Mouse (Mus musculus): ENCODE measurements at regions not wholly inside any gene's neighbourhood (a gene's known extent, or its start where the extent isn't known, plus 50 kb on each side); places are given as distances from the start of the nearest gene placed in this dataset.

DNA sequence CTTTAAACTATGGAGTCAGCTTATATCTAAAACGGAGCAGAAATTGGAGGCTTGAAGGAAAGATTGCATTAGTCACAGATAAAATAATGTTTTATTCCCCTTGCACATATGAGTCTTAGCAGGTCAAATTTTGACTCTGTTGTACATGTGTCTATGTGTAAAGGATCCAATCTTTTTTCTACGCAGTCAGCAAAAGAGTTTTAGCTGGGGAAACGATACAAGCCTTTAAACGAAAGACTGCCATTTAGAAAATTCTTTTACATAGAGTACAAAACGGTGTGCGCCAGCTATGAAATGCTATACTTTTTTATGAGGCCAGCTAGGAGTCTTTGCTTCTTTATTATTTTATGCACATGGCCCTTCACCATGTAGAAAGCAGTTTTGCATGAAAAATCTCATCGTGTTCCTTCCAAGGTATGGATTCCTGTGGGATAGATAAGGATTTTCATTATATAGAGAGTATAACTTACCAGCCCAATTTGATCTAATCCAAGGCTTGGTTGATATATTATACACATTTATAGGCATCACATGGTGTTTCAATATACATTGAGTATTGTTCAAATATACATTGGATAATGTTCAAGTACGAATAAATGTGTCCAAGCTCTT lies 116.0 kb upstream of the Thumpd2 start:
- DNase-seq, result no peak

GRCm38 (mm10) chr17:81176306-81176705 lies 111.4 kb upstream of the Thumpd2 start:
- DNase-seq, result no peak

DNA sequence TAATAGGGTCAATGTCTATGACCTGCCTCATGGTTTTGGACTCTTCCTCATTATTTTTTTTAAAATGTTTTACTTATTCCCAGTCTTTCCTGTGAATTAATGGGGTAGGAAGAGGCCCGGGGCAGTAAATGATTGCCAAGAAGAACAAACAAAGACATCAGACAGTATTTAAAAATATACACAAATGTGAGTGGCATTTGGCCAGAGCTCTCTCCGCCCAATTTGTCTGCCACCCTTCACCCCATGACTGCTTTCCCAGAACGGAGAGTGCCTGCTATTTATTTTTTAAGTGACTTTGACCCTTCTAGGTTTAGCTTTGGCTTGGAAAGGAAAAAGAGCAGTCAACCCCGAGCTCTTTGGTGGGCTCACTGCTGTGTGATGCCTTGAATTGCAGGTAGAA lies 111.0 kb upstream of the Thumpd2 start:
- no peak for DNase-seq

DNA sequence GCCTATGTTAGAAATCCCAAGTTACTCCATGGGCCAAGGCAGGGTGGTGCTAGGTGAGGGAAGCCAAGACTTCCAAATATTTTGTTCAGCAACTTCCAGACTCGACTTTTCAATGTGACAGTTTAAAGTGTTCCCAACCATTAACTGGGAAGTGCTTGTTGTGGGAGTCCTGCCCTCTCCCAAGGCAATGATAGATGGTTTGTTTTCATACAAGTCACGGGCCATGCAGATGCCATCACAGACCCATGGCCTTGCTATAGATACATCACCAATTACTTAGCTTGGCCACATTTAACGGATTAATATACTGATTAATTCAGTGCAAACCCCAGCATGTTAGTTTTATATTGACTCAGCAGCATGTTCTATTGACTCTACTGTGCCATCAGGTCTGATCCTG lies 108.1 kb upstream of the Thumpd2 start:
- no peak for DNase-seq

DNA sequence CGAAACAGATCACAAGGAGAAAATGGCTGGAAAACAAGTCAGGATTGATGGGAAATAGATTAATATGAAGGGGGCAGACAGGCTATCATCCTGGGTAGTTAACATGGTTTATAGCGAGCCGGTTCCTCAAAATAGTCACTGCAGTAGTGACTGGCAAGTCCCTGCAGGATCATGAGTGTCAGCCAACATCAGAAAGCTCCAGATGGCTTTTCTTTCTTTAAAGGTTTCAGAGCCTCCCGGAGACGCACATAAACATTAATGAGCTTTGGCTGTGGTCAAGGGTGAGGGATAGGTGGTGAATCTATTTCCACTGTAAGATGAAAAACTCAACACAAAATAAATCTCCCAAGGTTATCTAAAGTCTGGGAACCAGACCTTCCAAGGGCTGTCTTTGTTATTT lies 104.2 kb upstream of the Thumpd2 start:
- DNase-seq, result no peak

DNA sequence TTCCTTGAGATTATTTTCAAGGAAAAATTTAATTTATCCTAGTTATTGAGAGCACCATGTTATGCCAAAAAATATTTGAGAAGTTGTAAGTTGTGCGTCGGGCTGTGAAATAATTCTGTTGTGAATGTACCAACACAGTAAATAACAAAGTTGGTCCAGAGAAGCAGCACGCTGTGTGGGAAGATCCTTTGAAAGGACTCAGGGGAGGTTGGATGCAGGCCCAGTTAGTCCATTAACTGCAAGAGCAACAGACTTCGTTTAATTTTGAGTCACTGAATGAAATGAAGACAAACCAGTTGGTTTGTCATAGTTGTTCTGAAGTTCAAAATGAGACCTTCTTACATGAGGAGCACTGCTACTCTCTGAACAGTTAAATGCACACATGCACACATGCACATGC lies 85.8 kb upstream of the Thumpd2 start:
- peak; percentile 41 for DNase-seq

GRCm38 (mm10) chr17:81134702-81135101 lies 69.8 kb upstream of the Thumpd2 start:
- DNase-seq, result no peak

GRCm38 (mm10) chr17:81133227-81133626 lies 68.3 kb upstream of the Thumpd2 start:
- no peak for DNase-seq
